Mouse (Mus musculus): ENCODE results near the gene Ctdspl.

The Ctdspl gene

GRCm38 (mm10) chr9:118926111-118926650 is at the start of gene Ctdspl:
Gene Ctdspl (plus strand): TSS chr9:118926453.
- peak; percentile 36 to 56 for DNase-seq (ENCODE audit: low spot score in 2 of 2)

DNA sequence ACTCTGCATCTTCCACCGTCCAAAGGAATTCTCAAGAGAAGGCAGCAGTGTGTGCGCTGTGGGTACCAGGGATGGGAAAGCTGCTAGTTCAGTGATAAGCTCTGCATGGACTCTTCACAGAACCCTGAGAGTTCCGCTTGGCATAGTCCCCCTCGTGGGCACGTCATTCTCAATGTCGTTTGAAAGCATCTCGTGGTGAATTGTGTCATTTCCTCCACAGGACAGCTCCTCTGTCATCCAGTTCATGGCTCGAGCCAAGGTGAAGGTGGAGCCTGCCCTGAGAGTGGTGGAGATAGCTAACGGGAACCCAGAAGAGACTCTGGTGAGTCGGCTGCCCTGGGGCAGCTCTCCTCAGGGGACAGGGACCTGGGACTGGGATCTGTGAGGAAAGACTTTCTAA is 49.4 kb upstream of the Ctdspl start:
- no peak for DNase-seq (ENCODE audit: low spot score in 2 of 2)

DNA sequence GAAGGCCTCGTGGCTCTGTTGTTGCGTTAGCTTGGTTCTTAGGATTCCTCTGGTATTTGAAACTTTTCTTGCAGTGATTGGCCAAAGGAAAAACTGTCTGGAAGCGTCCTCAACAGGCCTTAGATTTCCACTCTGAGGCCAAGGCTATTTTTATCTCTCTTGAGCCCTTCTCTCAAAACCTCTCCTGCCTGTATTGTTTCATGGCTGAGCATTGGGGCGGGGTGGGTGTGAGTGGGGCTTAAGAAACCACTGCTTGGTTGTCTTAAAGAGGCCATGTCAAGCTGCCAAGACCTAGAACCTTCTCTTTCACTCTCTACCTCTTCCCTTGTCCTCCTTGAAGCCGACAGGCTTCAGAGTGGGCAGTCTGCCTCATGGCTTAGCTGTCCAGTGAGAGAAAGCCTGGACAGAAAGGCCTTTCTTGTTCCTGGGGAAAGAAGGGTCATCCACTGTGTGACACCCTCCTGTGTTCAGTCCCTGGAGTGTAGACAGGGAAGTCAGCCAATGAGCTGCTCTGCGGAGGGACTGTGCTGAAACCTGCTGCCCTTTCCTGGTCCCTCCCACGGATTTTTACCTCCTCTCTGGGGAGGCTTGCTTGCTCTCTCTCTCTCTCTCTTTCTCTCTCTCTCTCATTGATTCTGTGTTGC is 48.8 kb upstream of the Ctdspl start:
- no peak for DNase-seq (ENCODE audit: low spot score in 2 of 2)

- DNase-seq (ENCODE audit: low spot score in 2 of 2): no peak
These were observed 47.7 kb upstream of the Ctdspl start for GRCm38 (mm10) chr9:118878596-118878995.

GRCm38 (mm10) chr9:118881281-118881945 is 44.8 kb upstream of the Ctdspl start:
- DNase-seq (ENCODE audit: low spot score in 2 of 2): no peak

- no peak for DNase-seq (ENCODE audit: low spot score in 2 of 2)
These were observed 44.3 kb upstream of the Ctdspl start for GRCm38 (mm10) chr9:118881946-118882284.

DNA sequence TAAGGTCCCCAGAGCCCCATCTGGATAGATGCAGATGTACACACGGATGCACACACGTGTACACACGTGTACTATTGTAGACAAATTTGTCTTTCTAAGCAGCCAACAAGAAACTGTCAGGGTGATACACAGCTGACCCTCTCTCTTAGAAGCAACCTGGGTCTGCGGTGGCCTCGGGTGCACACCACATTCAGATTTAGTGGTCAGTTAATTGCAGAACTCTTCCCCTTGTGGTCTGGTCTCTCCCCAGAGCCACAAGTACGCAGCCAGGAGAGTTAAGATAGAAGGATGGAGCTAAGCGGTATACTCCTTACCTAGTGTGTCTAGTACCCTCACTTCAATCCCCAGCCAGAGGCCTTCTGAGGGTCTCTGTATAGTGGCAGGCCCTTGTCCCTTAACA is 43.1 kb upstream of the Ctdspl start:
- no peak for DNase-seq (ENCODE audit: low spot score in 2 of 2)

GRCm38 (mm10) chr9:118885785-118886184 is 40.5 kb upstream of the Ctdspl start:
- no peak for DNase-seq (ENCODE audit: low spot score in 2 of 2)

DNA sequence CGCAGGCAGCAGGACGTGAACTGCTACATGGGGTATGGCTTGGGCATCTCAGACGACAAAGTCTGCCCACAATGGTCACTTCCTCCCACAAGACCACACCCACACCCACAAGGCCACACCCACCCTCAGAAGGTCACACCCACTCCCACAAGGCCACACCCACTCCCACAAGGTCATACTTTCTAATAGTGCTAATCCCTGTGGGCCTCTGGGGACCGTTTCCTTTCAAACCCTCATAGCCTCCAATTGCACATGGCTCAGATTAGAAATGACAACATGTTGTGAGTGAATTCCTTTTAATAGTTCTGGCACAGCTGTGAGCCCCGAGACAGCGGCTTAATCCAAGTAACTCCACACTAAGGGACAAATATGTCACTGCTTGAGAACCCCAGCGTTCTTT is 39.1 kb upstream of the Ctdspl start:
- no peak for DNase-seq (ENCODE audit: low spot score in 2 of 2)

DNA sequence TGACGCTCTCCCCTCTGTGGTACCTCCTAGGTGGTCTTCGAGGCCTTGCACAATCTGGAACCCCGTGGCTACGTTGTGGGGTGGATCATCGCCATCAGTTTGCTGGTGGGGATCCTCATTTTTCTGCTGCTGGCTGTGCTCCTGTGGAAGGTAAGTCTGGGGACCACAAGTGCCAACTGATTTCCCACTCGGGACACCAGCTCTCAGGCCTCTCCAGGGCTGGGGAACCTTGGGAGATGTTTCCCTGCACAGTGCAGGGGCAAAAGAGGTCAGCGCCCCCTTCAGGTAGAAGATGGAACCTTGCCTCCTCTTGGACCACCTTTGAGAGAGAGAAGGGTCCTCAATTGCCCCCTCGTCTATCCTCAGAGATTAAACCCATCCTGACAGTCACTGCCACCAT is 38.5 kb upstream of the Ctdspl start:
- DNase-seq (ENCODE audit: low spot score in 2 of 2): no peak

DNA sequence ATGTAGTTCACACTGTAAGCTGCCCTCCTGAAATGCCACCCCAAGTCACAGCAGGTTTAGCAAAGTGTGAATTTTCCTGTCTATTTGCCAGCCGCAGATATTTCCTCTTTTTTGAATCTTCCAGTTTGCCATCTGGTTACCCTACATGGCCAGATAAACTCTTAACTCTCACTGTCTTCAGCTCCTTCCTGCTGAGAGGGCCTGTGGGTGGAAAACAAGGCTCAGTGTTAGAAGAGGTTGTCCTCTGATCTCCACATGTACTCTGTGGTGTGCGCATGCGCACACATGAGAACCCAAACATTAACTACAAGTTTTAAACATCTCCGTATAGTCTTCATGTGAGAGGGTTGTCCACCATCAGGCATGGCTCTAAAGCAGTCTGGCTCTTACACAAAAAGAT is 36.1 kb upstream of the Ctdspl start:
- DNase-seq (ENCODE audit: low spot score in 2 of 2): no peak

GRCm38 (mm10) chr9:118890645-118891044 is 35.6 kb upstream of the Ctdspl start:
- DNase-seq (ENCODE audit: low spot score in 2 of 2): no peak

- no peak for DNase-seq (ENCODE audit: low spot score in 2 of 2)
These were observed 35.2 kb upstream of the Ctdspl start for GRCm38 (mm10) chr9:118891068-118891467.

- no peak for DNase-seq (ENCODE audit: low spot score in 2 of 2)
These were observed 34.7 kb upstream of the Ctdspl start for GRCm38 (mm10) chr9:118891593-118891992.

- DNase-seq (ENCODE audit: low spot score in 2 of 2): no peak
These were observed 31.2 kb upstream of the Ctdspl start for GRCm38 (mm10) chr9:118895101-118895500.

DNA sequence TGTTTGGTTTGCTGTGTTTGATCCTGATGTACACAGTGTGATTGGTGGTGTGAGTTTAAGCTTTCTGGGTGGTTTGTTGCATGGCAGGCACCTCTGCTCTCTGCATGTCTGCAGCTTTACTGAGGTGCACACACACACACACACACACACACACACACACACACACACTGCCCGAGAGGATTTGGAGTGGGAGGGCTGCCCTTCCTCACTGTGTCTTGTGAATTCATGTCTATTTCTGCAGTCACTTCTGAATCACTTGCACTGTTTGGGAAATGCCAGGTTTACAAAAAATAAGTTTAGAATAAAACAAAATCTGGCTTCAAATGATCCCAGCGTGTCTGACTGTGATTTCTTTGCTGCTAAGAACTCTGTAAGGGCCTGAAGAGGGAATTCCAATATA is 25.6 kb upstream of the Ctdspl start:
- DNase-seq (ENCODE audit: low spot score in 2 of 2): no peak

- DNase-seq (ENCODE audit: low spot score in 2 of 2): no peak
These were observed 24.3 kb upstream of the Ctdspl start for GRCm38 (mm10) chr9:118901917-118902316.

- DNase-seq (ENCODE audit: low spot score in 2 of 2): peak; percentile 77 to 83
These were observed 18.2 kb upstream of the Ctdspl start for GRCm38 (mm10) chr9:118907934-118908620.

DNA sequence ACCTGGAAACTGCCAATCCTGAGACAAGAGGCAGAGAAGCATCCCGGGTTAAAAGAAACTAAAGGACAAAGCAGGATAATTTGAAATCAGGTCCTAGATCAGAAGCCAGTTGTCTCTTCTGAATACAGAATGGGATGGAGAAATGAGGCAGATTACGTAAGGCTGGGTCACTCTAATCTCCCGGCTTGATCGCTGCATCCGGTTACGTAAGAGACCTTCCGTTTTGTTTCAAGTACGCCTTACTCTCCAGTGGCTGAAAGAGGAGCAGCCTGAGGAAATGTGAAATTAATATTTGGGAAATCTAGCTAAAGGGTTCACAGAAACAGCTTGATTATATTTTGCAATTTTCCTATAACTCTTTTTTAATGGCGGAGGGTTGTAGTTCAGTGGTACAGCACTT is 13.2 kb upstream of the Ctdspl start:
- no peak for DNase-seq (ENCODE audit: low spot score in 2 of 2)

DNA sequence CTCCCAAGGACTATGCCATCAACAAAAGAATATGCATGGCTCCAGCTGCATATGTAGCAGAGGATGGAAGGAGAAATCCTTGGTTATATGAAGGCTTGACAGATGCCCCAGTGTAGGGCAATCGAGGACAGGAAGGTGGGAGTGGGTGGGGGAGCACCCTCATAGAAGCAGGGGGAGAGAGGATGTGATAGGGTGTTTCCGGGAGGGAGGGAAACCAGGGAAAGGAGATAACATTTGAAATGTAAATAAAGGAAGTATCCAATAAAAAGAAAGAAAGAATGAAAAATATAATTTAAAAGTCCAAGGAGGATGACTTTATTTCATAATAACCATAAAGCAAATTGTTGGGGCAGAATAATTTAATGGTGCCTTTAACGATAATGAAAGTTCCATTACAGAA is 12.6 kb upstream of the Ctdspl start:
- DNase-seq (ENCODE audit: low spot score in 2 of 2): no peak

GRCm38 (mm10) chr9:118914589-118914988 is 11.7 kb upstream of the Ctdspl start:
- no peak for DNase-seq (ENCODE audit: low spot score in 2 of 2)

GRCm38 (mm10) chr9:118915290-118915689 is 11.0 kb upstream of the Ctdspl start:
- DNase-seq (ENCODE audit: low spot score in 2 of 2): no peak

DNA sequence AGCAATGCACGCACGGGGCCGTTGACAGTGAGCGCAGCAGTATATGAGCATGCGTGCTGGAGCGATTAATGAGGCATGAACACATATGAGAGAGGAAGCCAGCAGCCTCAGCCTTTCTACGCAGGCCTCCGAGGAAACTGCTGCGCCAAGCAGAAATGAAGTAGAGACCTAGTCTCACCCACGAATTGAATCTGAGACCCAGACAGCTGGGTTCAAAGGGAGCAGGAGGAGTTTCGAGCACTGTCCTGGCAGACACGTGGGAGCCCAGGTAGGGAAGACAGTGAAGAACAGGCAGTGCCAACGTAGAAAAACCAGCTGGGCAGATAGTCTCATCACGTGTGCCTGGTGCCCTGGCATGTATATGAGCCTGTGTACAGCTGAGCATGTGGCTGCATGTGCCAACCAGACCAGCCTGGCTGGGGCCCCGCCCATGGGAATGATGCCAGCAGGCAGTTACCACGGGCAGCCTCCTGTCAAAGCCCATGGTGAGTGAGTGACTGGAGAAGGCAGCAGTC is 6.5 kb upstream of the Ctdspl start:
- peak; percentile 68 to 83 for DNase-seq (ENCODE audit: low spot score in 2 of 2)

All from urinary bladder, postnatal 36 days (tissue).